Mouse (Mus musculus): ENCODE measurements around the gene Gm16513.
"Not testable (repeated sequence)": the region's sequence is repeated elsewhere in the genome, so short reads cannot be mapped to it uniquely, and the experiment has no call there.

The Gm16513 gene

DNA sequence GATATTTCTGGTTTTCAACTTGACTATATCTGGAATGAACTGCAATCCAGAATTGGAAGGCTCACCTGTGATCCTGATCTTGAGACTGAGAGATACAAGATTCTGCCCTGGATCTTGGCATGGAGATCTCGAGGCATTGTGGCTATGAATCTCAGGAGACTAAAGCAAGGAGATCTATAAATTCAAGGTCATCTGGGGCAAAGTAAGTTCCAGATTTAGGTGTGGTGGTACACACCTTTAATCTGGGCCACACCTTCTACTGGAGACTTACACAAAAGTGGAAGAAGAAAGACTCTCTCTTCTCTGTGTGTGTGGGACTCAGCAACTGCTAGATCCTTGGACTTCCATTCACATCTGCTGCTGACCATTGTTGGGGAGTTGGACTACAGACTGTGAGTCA, at the start of gene Gm16513:
Gene Gm16513 (plus strand): TSS at position 301 of the 400 bp plus-strand sequence.
- DNase-seq (ENCODE audit: low read depth), result not testable (repeated sequence)

Measured in c-Kit-positive CD71-positive TER-119-negative erythroid progenitor cells, embryonic 14.5 days (primary cell).